Mouse (Mus musculus): Measurements from ENCODE around the gene Astn2. TPM values are rescaled to one million over a fixed set of nuclear protein-coding genes. Genes with fewer than 3 reads are reported as not detected.

The Astn2 gene
- polyA plus RNA-seq, 1 experiment from 2014 or later = 0.57 TPM

DNA sequence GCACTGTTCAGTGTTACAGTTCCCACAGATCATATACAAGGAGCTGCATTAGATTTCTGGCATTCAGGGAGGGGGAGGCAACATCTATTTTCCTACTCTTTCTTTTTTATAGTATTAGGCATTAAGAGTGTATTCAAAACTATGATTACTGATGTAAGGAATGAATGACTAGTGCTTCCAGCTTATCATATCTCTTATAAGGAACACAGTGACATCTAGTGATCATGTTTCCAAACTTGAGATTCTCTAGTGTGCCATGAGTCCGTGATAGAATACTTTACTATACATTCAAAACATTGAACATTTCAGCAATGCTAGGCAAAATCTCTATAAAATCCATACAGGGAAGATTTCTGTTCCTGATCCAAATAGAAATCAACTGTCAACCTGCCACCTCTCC, 824.2 kb downstream of the Astn2 start:
- 80% methylated on average over 1 of the region's 1 CpGs for WGBS
- H3K9ac ChIP-seq (ENCODE audit: low read length) = no peak overlapping the region
- H3K4me3 ChIP-seq (ENCODE audit: low read depth, low read length) = no peak overlapping the region
- no peaks in the 10 kb centered on the region for H3K36me3 ChIP-seq (ENCODE audit: control insufficient read depth, insufficient read depth, low read length)
- no peak overlapping the region for H3K27ac ChIP-seq (ENCODE audit: low read depth, low read length)
- no peaks in the 10 kb centered on the region for H3K4me1 ChIP-seq (ENCODE audit: control insufficient read depth, insufficient read depth, low read length)
- no peaks in the 10 kb centered on the region for H3K27me3 ChIP-seq (ENCODE audit: control insufficient read depth, insufficient read depth, low read length)
- H3K9me3 ChIP-seq (ENCODE audit: control insufficient read depth, low read length) = no peaks in the 10 kb centered on the region
- no peak overlapping the region for H3K4me2 ChIP-seq
- DNase-seq (ENCODE audit: low spot score, missing footprints) (no peak), ATAC-seq (ENCODE audit: low FRiP score) (no peak)

DNA sequence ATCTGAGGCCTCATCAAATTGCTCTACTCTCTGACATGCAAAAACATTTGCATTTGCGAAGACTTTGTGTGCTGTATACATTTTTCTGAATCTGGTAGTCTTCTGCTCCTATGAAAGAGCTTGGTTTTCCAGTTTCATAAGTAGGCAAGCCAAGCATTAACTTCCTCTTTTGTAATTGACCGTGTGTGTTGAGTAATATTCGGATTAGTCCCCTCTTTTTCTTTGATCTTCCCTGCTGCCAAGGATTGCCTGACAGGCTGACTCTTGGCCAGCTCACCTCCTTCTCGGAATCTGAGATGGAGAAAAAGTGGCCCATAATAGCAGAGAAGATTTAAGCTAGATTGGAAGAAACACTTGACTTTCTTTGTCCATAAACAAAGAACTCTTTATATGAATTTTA, 838.9 kb downstream of the Astn2 start:
- Histone ChIP-seq H3K9ac (ENCODE audit: low read length) (no peak overlapping the region), H3K4me2 (no peak overlapping the region), H3K27ac (ENCODE audit: low read depth, low read length) (no peak overlapping the region), H3K4me1 (ENCODE audit: control insufficient read depth, insufficient read depth, low read length) (no peaks in the 10 kb centered on the region), H3K4me3 (ENCODE audit: low read depth, low read length) (no peak overlapping the region), H3K27me3 (ENCODE audit: control insufficient read depth, insufficient read depth, low read length) (no peaks in the 10 kb centered on the region), H3K36me3 (ENCODE audit: control insufficient read depth, insufficient read depth, low read length) (no peaks in the 10 kb centered on the region), H3K9me3 (ENCODE audit: control insufficient read depth, low read length) (no peaks in the 10 kb centered on the region)
- no peak for ATAC-seq (ENCODE audit: low FRiP score)
- no peak for DNase-seq (ENCODE audit: low spot score, missing footprints)
- 66% methylated on average over 4 of the region's 4 CpGs for WGBS

GRCm38 (mm10) chr4:65548561-65548960, 855.9 kb downstream of the Astn2 start:
- no peak overlapping the region for H3K27ac ChIP-seq (ENCODE audit: low read depth, low read length)
- no peaks in the 10 kb centered on the region for H3K4me1 ChIP-seq (ENCODE audit: control insufficient read depth, insufficient read depth, low read length)
- no peak overlapping the region for H3K4me3 ChIP-seq (ENCODE audit: low read depth, low read length)
- no peak overlapping the region for H3K4me2 ChIP-seq
- WGBS = 79% methylated on average over 6 of the region's 6 CpGs
- ATAC-seq (ENCODE audit: low FRiP score) (no peak), DNase-seq (ENCODE audit: low spot score, missing footprints) (no peak)
- no peak overlapping the region for H3K9ac ChIP-seq (ENCODE audit: low read length)
- no peaks in the 10 kb centered on the region for H3K36me3 ChIP-seq (ENCODE audit: control insufficient read depth, insufficient read depth, low read length)
- no peaks in the 10 kb centered on the region for H3K27me3 ChIP-seq (ENCODE audit: control insufficient read depth, insufficient read depth, low read length)
- no peaks in the 10 kb centered on the region for H3K9me3 ChIP-seq (ENCODE audit: control insufficient read depth, low read length)

DNA sequence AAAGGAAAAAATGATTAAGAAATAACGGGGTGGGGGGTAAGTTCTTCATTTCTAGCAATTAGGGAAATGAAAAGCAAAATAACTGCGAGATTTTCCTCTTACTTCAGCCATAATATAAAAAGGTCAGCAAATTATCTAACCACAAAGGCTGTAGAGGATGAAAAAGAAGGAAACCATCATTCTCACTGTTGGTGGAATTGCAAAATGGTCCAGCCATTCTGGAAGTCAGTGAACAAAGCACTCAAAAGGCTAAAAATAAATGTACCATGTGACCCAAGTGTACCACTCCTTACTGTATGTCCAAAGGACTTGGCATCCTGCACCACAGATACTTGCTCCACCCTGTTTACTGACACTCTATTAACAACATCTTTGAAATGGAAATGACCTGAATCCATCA, 858.8 kb downstream of the Astn2 start:
- WGBS = 74% methylated on average over 2 of the region's 2 CpGs
- no peaks in the 10 kb centered on the region for H3K36me3 ChIP-seq (ENCODE audit: control insufficient read depth, insufficient read depth, low read length)
- DNase-seq (ENCODE audit: low spot score, missing footprints) (no peak), ATAC-seq (ENCODE audit: low FRiP score) (no peak)
- H3K27me3 ChIP-seq (ENCODE audit: control insufficient read depth, insufficient read depth, low read length) = no peaks in the 10 kb centered on the region
- H3K9ac ChIP-seq (ENCODE audit: low read length) = no peak overlapping the region
- no peaks in the 10 kb centered on the region for H3K9me3 ChIP-seq (ENCODE audit: control insufficient read depth, low read length)
- no peaks in the 10 kb centered on the region for H3K4me1 ChIP-seq (ENCODE audit: control insufficient read depth, insufficient read depth, low read length)
- no peak overlapping the region for H3K4me2 ChIP-seq
- no peak overlapping the region for H3K4me3 ChIP-seq (ENCODE audit: low read depth, low read length)
- H3K27ac ChIP-seq (ENCODE audit: low read depth, low read length) = no peak overlapping the region

- no peaks in the 10 kb centered on the region for H3K27me3 ChIP-seq (ENCODE audit: control insufficient read depth, insufficient read depth, low read length)
- H3K27ac ChIP-seq (ENCODE audit: low read depth, low read length) = no peak overlapping the region
- DNase-seq (ENCODE audit: low spot score, missing footprints) = no peak
- H3K4me2 ChIP-seq = no peak overlapping the region
- no peaks in the 10 kb centered on the region for H3K4me1 ChIP-seq (ENCODE audit: control insufficient read depth, insufficient read depth, low read length)
- H3K9me3 ChIP-seq (ENCODE audit: control insufficient read depth, low read length) = no peaks in the 10 kb centered on the region
- ATAC-seq (ENCODE audit: low FRiP score) = no peak
- H3K36me3 ChIP-seq (ENCODE audit: control insufficient read depth, insufficient read depth, low read length) = no peaks in the 10 kb centered on the region
- no peak overlapping the region for H3K9ac ChIP-seq (ENCODE audit: low read length)
- 84% methylated on average over 2 of the region's 2 CpGs for WGBS
- no peak overlapping the region for H3K4me3 ChIP-seq (ENCODE audit: low read depth, low read length)
These were observed 872.2 kb downstream of the Astn2 start for GRCm38 (mm10) chr4:65532071-65532736.

DNA sequence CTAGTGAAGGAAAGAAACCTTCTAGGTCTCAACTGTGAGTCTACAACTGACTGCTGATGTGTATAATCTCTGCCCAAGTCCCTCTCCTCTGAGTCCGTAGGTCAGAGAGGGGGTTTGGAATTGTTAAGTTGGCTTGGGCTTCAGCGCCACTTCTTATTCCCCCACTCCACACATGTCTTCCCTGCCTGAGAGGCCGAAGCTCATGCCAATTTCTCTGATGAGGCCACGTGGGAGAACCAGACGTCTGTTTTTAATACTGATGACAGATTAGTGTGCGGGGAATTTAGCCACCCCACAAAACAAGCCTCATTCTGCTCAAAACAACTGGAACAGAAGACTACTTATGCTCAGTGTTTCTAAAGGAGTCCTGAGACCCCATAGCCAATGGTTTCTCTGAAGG, 872.8 kb downstream of the Astn2 start:
- no peak overlapping the region for H3K4me3 ChIP-seq (ENCODE audit: low read depth, low read length)
- 78% methylated on average over 6 of the region's 6 CpGs for WGBS
- no peaks in the 10 kb centered on the region for H3K9me3 ChIP-seq (ENCODE audit: control insufficient read depth, low read length)
- no peaks in the 10 kb centered on the region for H3K4me1 ChIP-seq (ENCODE audit: control insufficient read depth, insufficient read depth, low read length)
- no peak overlapping the region for H3K27ac ChIP-seq (ENCODE audit: low read depth, low read length)
- no peaks in the 10 kb centered on the region for H3K27me3 ChIP-seq (ENCODE audit: control insufficient read depth, insufficient read depth, low read length)
- H3K9ac ChIP-seq (ENCODE audit: low read length) = no peak overlapping the region
- no peaks in the 10 kb centered on the region for H3K36me3 ChIP-seq (ENCODE audit: control insufficient read depth, insufficient read depth, low read length)
- H3K4me2 ChIP-seq = no peak overlapping the region
- no peak for ATAC-seq (ENCODE audit: low FRiP score)
- no peak for DNase-seq (ENCODE audit: low spot score, missing footprints)

GRCm38 (mm10) chr4:65530901-65531300, 873.5 kb downstream of the Astn2 start:
- WGBS = 77% methylated on average over 2 of the region's 2 CpGs
- DNase-seq (ENCODE audit: low spot score, missing footprints) (no peak), ATAC-seq (ENCODE audit: low FRiP score) (no peak)
- Histone ChIP-seq H3K36me3 (ENCODE audit: control insufficient read depth, insufficient read depth, low read length) (no peaks in the 10 kb centered on the region), H3K4me1 (ENCODE audit: control insufficient read depth, insufficient read depth, low read length) (no peaks in the 10 kb centered on the region), H3K4me2 (no peak overlapping the region), H3K27ac (ENCODE audit: low read depth, low read length) (no peak overlapping the region), H3K9ac (ENCODE audit: low read length) (no peak overlapping the region), H3K4me3 (ENCODE audit: low read depth, low read length) (no peak overlapping the region), H3K9me3 (ENCODE audit: control insufficient read depth, low read length) (no peaks in the 10 kb centered on the region), H3K27me3 (ENCODE audit: control insufficient read depth, insufficient read depth, low read length) (no peaks in the 10 kb centered on the region)

- no peaks in the 10 kb centered on the region for H3K4me1 ChIP-seq (ENCODE audit: control insufficient read depth, insufficient read depth, low read length)
- H3K4me3 ChIP-seq (ENCODE audit: low read depth, low read length) = no peak overlapping the region
- DNase-seq (ENCODE audit: low spot score, missing footprints) = no peak
- H3K36me3 ChIP-seq (ENCODE audit: control insufficient read depth, insufficient read depth, low read length) = no peaks in the 10 kb centered on the region
- H3K4me2 ChIP-seq = no peak overlapping the region
- WGBS = 58% methylated on average over 2 of the region's 2 CpGs
- no peaks in the 10 kb centered on the region for H3K9me3 ChIP-seq (ENCODE audit: control insufficient read depth, low read length)
- H3K27me3 ChIP-seq (ENCODE audit: control insufficient read depth, insufficient read depth, low read length) = no peaks in the 10 kb centered on the region
- no peak for ATAC-seq (ENCODE audit: low FRiP score)
- no peak overlapping the region for H3K9ac ChIP-seq (ENCODE audit: low read length)
- no peak overlapping the region for H3K27ac ChIP-seq (ENCODE audit: low read depth, low read length)
These were observed 896.3 kb downstream of the Astn2 start for GRCm38 (mm10) chr4:65508101-65508500.

GRCm38 (mm10) chr4:65506870-65507269, 897.5 kb downstream of the Astn2 start:
- H3K4me3 ChIP-seq (ENCODE audit: low read depth, low read length) = no peak overlapping the region
- H3K27ac ChIP-seq (ENCODE audit: low read depth, low read length) = no peak overlapping the region
- no peak overlapping the region for H3K9ac ChIP-seq (ENCODE audit: low read length)
- no peak for ATAC-seq (ENCODE audit: low FRiP score)
- no peaks in the 10 kb centered on the region for H3K9me3 ChIP-seq (ENCODE audit: control insufficient read depth, low read length)
- H3K4me2 ChIP-seq = no peak overlapping the region
- no peaks in the 10 kb centered on the region for H3K4me1 ChIP-seq (ENCODE audit: control insufficient read depth, insufficient read depth, low read length)
- H3K27me3 ChIP-seq (ENCODE audit: control insufficient read depth, insufficient read depth, low read length) = no peaks in the 10 kb centered on the region
- DNase-seq (ENCODE audit: low spot score, missing footprints) = no peak
- H3K36me3 ChIP-seq (ENCODE audit: control insufficient read depth, insufficient read depth, low read length) = no peaks in the 10 kb centered on the region

All from midbrain, embryonic 11.5 days (tissue).